Mouse (Mus musculus) E14TG2a.4 (cell line): ENCODE results near the gene Prr18.

Experiments used
- CTCF ChIP-seq: conservative IDR thresholded peaks from 2 replicates; pipeline ENCODE4 v1.5.1; 2014; ENCODE audit warnings: low read length
- POU5F1 ChIP-seq: IDR thresholded peaks from 2 replicates; pipeline ENCODE4 v1.6.1; 2014; ENCODE audit warnings: low read length, borderline replicate concordance

GRCm38 (mm10) chr17:8385441-8385840 is 48.2 kb downstream of the Prr18 start:
- TF ChIP-seq CTCF = no peak
- TF ChIP-seq POU5F1 = no peak
